Mouse (Mus musculus) CD4-positive, CD25-positive, alpha-beta regulatory T cell, adult 2 months (primary cell): ENCODE results near the gene Gtf3a.

Experiments used
- DNase-seq: peaks from one replicate; pipeline ENCODE4 v3.0.0-alpha.2; 2012; ENCODE audit warnings: low read depth, low spot score

Gene Gtf3a

GRCm38 (mm10) chr5:146983216-146983615 is 34.8 kb downstream of the Gtf3a start:
- DNase-seq = peak; percentile 73

DNA sequence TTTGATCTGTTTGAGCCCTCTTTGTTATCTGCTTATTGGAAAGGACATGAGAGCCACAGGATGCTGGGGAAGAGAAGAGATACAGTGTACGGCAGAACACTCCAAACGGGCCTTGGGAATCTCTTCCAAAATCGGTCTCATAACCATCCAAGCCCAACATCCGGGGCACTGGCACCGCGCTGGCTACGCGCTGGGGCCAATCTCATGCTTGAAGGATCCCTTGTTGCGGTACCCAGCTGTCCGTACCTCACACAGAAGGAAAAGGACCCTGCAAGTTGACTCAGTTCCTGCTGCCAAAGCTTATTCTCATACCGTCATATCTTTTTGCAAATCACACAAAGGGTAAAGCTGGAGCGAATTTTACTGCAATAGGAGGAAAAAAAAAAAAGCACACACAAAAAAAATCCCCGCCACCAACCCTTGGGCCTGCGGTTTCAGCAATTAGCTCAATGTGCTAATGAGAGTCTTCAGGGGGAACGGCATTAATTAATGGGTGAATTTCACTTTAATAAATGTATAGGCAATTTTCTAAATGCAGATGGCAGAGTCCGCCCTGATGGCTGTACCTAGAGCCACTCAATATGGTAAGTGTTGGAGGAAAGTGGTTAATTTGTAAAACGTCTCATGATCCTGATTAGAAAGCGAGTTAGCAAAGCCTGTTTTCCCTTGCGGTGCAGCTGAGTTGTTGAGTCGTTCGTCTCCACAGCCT is 37.4 kb downstream of the Gtf3a start:
- DNase-seq = no peak

GRCm38 (mm10) chr5:146987588-146987987 is 39.1 kb downstream of the Gtf3a start:
- DNase-seq = no peak

GRCm38 (mm10) chr5:146989051-146989450 is 40.6 kb downstream of the Gtf3a start:
- no peak for DNase-seq

GRCm38 (mm10) chr5:146993509-146993908 is 45.1 kb downstream of the Gtf3a start:
- no peak for DNase-seq

DNA sequence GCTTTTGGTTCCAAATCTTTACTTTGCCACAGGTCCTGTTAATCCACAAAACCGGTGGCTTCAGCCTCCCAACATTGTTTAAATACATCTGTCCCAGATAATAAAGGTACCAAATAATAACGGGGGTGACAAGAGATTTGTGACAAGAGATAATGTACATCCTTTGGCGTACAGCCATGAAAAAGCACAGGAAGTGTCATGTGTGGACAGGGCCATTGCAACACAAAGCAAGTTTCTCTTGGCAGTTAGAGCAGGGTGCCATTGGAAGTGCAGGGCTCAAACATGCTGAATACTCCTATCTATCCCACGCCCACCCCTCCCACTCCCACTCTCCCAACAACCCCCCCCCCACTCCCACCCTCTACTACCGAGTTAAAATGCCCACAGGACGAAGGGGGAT is 46.5 kb downstream of the Gtf3a start:
- DNase-seq = no peak

DNA sequence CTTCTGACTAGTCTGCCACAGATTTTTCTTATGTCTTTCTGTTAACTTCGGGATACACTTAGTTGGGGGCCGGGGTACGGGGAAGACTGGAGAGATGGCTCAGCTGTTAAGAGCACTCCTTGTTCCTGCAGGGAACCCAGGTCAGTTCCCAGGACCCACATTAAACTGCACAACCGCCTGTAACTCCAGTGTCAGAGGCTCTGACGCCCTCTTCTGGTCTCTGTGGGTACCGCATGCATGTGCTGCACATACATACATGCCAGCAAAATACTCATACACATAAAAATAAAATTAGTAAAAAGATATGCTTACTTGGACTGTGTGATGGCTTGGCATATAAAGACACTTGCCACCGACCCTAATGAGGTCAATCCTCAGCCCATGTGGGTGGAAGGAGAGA is 48.4 kb downstream of the Gtf3a start:
- DNase-seq = no peak

GRCm38 (mm10) chr5:146998802-146999201 is 50.3 kb downstream of the Gtf3a start:
- DNase-seq = no peak

DNA sequence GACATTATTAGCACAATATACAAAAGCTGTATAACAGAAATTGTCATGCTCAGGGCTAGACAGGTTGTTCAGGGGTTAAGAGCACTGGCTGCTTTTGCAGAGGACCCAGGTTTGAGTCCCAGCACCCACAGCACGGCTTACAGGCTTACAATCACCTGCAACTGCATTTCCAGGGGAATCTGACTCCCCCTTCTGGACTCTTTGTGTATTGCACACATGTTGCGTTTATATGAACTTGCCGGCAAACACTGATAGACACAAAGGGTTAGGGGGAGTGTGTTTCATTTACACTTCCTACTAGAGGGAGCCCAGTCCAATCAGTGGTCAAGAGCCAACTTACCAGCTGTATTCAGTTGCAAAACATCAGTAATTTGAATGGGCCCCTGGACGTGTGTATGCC is 52.9 kb downstream of the Gtf3a start:
- DNase-seq = no peak

DNA sequence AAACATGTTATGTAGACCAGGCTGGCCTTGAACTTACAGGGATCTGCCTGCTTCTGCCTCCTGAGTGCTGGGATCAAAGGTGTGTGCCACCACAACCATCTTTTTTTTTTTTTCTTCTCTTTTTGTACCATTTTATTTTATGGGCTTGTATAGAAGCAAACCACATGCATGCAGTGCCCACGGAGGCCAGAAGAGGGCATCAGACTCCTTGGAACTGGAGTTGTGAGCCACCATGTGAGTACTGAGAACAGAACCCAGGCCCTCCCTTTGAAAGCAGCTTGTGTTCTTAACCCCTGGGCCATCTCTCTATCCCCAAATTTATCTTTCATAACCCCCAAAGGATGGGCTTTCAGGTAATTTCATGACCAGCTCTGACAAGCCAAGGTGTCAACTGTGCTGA is 54.8 kb downstream of the Gtf3a start:
- no peak for DNase-seq
